Comparison of ENCODE assay signal across 11 mouse cellular contexts in the genomic region with DNA sequence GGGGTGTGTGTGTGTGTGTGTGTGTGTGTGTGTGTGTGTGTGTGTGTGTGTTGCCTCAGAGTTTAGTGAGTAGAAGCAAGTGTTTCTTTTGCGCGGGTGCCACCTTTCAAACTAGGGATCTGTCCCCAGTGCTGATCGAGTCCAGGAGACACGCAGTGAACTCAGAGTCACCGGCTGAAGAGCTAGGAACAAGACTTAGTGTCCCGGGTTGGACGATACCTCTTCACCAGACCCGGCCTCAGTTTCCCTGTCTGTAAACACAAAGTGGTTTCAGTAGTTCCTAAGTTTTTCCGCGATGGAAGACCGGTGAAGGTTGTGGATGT. TPM values are rescaled to one million over a fixed set of nuclear protein-coding genes. Genes with fewer than 3 reads are reported as not detected.
DNase-seq lines count a peak whose midpoint lies in the region; ATAC-seq lines count a peak whose summit lies in the region.
"Had no signal": no experiment of that assay in that cellular context is flagged by ENCODE, and none has a peak within 500 bp of the region (broad histone marks: within the 10 kb centered on the region; RNA-seq: fewer than 3 reads in every experiment).

No protein-coding gene starts in this region.

- peak overlapping the region; percentile 34; the same call in 1 of the 2 replicates for H3K4me2 ChIP-seq in forebrain, embryonic 15.5 days (replicated peaks)
- peak overlapping the region; percentile 59 for H3K4me2 ChIP-seq in midbrain, embryonic 13.5 days (replicated peaks)
- H3K4me2 ChIP-seq: lung, embryonic 15.5 days had no signal

- H3K36me3 ChIP-seq in forebrain, embryonic 15.5 days, result no peaks in the 10 kb centered on the region
- 0 out of 2 replicates have a peak, but pooled peaks cover 3% of the 10 kb centered on the region for H3K36me3 ChIP-seq in midbrain, embryonic 13.5 days
- H3K36me3 ChIP-seq: lung, embryonic 15.5 days had no signal

- no peaks in the 10 kb centered on the region for H3K9me3 ChIP-seq in forebrain, embryonic 15.5 days
- H3K9me3 ChIP-seq in midbrain, embryonic 13.5 days, result no peaks in the 10 kb centered on the region
- H3K9me3 ChIP-seq: lung, embryonic 15.5 days had no signal

- peaks cover 55% of the 10 kb centered on the region for H3K4me1 ChIP-seq in forebrain, embryonic 15.5 days
- H3K4me1 ChIP-seq in midbrain, embryonic 13.5 days (replicated peaks), result peaks cover 68% of the 10 kb centered on the region

- H3K27me3 ChIP-seq in forebrain, embryonic 15.5 days, result peaks cover 86% of the 10 kb centered on the region
- H3K27me3 ChIP-seq in midbrain, embryonic 13.5 days, result peaks cover 97% of the 10 kb centered on the region

- no peak overlapping the region for H3K27ac ChIP-seq in forebrain, embryonic 15.5 days (replicated peaks)
- no peak overlapping the region for H3K27ac ChIP-seq in midbrain, embryonic 13.5 days
- H3K27ac ChIP-seq: lung, embryonic 15.5 days had no signal

- DNase-seq in ES-CJ7 (ENCODE audit: low read depth, low spot score) (peak; percentile 61), R1 (ENCODE audit: low read depth, low spot score) (peak; percentile 68)
- DNase-seq in heart, adult 18-20 months, result no peak
- no peak for DNase-seq in urinary bladder, postnatal 14 days (ENCODE audit: low spot score)
- DNase-seq in heart, adult 11 months, result no peak
- DNase-seq: kidney, adult 9 months had no signal

- H3K4me3 ChIP-seq in forebrain, embryonic 15.5 days, result peak overlapping the region; percentile 25; the same call in 1 of the 2 replicates
- H3K4me3 ChIP-seq in midbrain, embryonic 13.5 days (replicated peaks), result peak overlapping the region; percentile 40
- H3K4me3 ChIP-seq: lung, embryonic 15.5 days had no signal

- H3K9ac ChIP-seq in forebrain, embryonic 15.5 days (replicated peaks), result no peak overlapping the region
- 0 out of 2 replicates have a peak overlapping the region, but pooled peaks have one; percentile 19 for H3K9ac ChIP-seq in midbrain, embryonic 13.5 days (replicated peaks)
- H3K9ac ChIP-seq: lung, embryonic 15.5 days had no signal

- under 1% methylated on average over 11 of the region's 11 CpGs for WGBS in forebrain, embryonic 15.5 days
- 2% methylated on average over 11 of the region's 11 CpGs for WGBS in midbrain, embryonic 13.5 days

- ATAC-seq in forebrain, embryonic 15.5 days (replicated peaks), result no peak
- ATAC-seq in midbrain, embryonic 13.5 days, result no peak

RNA-seq across cellular contexts. Expression of a gene that starts 1.6 kb away (rescaled TPM):
- 2.9 and 4.1 TPM in 2 replicates for polyA plus RNA-seq in forebrain, embryonic 15.5 days (2015; fragmentation: Nextera tagmentation; extraction: Ambion mirVana)
- 4.0 and 8.5 TPM in 2 replicates for polyA plus RNA-seq in midbrain, embryonic 13.5 days (2015; fragmentation: Nextera tagmentation; extraction: Ambion mirVana)
- not detected for total RNA-seq in heart, adult 18-20 months (2021)
- total RNA-seq: heart, postnatal 25 days had no signal
- polyA plus RNA-seq: gonadal fat pad, adult 2 months had no signal

RNA-seq across cellular contexts. Expression of a gene that starts 29.0 kb away (rescaled TPM):
- polyA plus RNA-seq in forebrain, embryonic 15.5 days (2015; fragmentation: Nextera tagmentation; extraction: Ambion mirVana), result 41.6 and 44.2 TPM in 2 replicates
- 45.7 and 49.1 TPM in 2 replicates for polyA plus RNA-seq in midbrain, embryonic 13.5 days (2015; fragmentation: Nextera tagmentation; extraction: Ambion mirVana)
- total RNA-seq in heart, adult 18-20 months (2021), result 10 to 100 TPM in 1 of 2 experiments, 1 to 10 TPM in 1; 8.2 to 10.1 TPM

RNA-seq across cellular contexts. Expression of a gene that starts 46.7 kb away (rescaled TPM):
- polyA plus RNA-seq in forebrain, embryonic 15.5 days (2015; fragmentation: Nextera tagmentation; extraction: Ambion mirVana), result 23.6 and 23.7 TPM in 2 replicates
- polyA plus RNA-seq in midbrain, embryonic 13.5 days (2015; fragmentation: Nextera tagmentation; extraction: Ambion mirVana), result 25.3 and 27.0 TPM in 2 replicates
- 10 to 100 TPM; 25.5 to 26.5 TPM for total RNA-seq in heart, adult 18-20 months (2021)

Comparison
In these comparisons a context has a peak if more than half of its experiments do, and no peak if none do; other contexts are left out.
1. DNase-seq: peak in ES-CJ7 (single experiment) and R1 (single experiment); none in heart, adult 18-20 months (0 of 2), urinary bladder, postnatal 14 days (single experiment) and heart, adult 11 months (single experiment).